Mouse (Mus musculus) cerebellum, adult 18-20 months (tissue): Measurements from ENCODE around the gene Olfr441.
"Not testable (repeated sequence)": the region's sequence is repeated elsewhere in the genome, so short reads cannot be mapped to it uniquely, and the experiment has no call there.

Source experiments
- DNase-seq, 2 experiments: peaks; one replicate each; pipeline ENCODE4 v3.0.0; 2021

Gene Olfr441

DNA sequence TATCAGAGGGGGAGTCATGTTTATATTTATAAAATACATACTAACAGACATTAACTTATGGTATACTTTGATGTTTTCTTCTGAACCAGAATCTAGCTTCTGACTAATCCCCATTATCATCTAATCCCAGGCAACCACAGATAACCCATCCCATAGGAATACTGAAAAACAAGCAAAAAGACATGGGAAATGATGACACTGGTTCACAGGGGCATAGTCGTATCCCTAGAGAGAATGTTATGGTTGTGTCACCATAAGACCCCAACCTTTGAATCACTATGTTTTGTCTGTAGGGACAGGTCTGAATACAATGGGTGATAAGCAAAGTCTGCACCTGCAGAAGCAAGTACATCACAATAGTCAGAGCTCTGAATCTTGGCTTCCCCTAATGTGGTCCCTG lies at the start of gene Olfr441:
Gene Olfr441, plus strand, starts transcription at position 301 of the 400 bp plus-strand sequence.
- not testable (repeated sequence) for DNase-seq

DNA sequence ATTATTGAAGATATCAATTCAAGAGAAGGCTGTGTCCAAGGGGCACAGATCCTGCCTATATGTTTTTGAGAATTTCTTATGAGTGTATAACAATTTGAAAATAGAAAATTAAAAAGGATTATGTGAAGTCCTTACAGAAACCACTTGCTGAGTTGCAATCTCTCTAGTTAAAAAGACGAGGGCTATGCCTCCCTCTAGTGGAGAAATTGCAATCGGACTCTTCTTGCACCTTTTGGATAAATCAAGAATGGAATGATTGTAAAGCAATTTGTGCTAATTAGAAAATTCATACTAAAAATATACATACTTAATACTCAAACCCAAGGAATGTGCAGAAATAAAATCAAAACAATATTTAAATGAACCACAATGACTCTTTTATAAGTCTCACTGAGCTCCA lies 27.4 kb upstream of the Olfr441 start:
- DNase-seq = peak; percentile 2 to 3

DNA sequence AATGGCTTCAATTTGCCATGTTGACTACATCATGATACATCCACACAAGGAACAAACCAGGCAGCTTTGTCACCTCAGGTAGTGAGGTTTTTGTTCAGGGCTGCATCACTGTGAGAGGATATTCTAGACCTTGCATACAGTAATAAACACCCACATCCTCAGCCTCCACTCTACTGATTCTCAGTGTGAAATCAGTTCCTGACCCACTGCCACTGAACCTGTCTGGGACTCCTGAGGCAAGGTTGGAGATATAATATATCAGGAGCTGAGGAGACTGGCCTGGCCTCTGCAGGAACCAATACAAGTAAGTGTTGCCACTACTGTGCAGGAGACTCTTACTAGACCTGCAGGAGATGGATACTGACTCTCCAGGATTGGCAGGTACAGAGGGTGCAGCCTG lies 24.8 kb upstream of the Olfr441 start:
- not testable (repeated sequence) for DNase-seq

DNA sequence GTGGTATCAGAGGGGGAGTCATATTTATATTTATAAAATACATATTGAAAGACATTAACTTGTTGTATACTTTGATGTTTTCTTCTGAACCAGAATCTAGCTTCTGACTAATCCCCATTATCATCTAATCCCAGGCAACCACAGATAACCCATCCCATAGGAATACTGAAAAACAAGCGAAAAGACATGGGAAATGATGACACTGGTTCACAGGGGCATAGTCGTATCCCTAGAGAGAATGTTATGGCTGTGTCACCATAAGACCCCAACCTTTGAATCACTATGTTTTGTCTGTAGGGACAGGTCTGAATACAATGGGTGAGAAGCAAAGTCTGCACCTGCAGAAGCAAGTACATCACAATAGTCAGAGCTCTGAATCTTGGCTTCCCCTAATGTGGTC lies 40.1 kb downstream of the Olfr441 start, which contains the start of gene Olfr237-ps1:
Gene Olfr237-ps1, plus strand, starts transcription at position 301 of the 400 bp plus-strand sequence.
- not testable (repeated sequence) for DNase-seq

DNA sequence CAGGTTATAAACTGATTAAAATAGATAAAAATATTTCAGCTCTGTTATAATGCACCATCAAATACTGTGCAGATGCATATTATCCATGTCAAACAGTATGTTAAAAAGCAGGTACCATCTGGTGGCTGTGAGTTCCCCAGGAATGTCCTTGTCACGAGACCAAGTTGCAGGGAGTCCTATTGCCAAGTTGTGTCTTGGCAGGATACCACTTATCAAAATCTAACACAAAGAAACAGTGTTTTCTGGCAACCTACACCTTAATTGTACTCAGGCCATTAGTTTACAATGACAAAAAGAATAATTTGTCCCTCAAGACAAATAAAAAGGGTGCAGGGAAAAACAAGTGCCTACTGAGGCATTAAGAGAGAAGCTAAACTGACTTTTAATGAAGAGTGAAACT lies 53.3 kb downstream of the Olfr441 start:
- peak; percentile 44 to 56 for DNase-seq

DNA sequence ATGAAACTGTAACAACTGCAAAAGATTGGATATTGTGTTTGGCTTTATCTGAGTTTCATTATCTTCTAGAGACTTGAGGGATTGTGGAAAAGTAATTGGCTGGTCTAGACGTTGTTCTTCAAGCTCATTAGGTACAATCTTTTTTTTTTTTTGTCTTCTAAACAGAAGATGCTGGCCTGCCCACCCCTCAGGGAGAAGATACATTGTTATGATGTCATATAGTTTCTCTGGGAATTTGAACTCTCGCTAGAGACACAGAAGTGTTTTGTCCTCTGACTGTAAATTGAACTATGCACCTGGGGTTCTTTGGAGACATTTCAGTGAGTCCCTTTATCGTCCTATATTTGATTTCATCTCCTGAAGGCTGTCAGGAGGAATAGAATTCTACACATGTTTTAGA lies 56.8 kb downstream of the Olfr441 start, which contains the start of gene Olfr437:
Gene Olfr437, plus strand, starts transcription at position 301 of the 400 bp plus-strand sequence.
- no peak for DNase-seq

DNA sequence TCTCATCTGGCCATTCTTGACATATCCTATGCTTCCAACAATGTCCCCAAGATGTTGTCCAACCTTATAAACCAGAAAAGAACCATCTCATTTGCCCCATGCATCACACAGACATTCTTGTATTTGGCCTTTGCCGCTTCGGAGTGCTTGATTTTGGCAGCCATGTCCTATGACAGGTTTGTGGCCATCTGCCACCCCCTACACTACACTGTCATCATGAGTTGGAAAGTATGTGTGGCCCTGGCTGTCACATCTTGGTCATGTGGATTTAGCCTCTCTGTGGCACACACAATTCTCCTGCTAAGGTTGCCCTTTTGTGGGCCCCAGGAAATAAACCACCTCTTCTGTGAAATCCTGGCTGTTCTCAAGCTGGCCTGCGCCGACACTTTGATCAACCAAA lies 61.1 kb downstream of the Olfr441 start:
- DNase-seq = peak; percentile 17 to 21
